Mouse (Mus musculus) lung, postnatal 0 days (tissue): ENCODE measurements around the gene Nme7.

Experiments
- CTCF ChIP-seq: IDR thresholded peaks from 2 replicates; pipeline ENCODE4 v1.5.1; 2016; ENCODE audit warnings: antibody characterized with exemption, mild to moderate bottlenecking
- EP300 ChIP-seq: IDR thresholded peaks from 2 replicates; pipeline ENCODE4 v1.6.1; 2016; ENCODE audit warnings: antibody characterized with exemption, mild to moderate bottlenecking, control low read depth

DNA sequence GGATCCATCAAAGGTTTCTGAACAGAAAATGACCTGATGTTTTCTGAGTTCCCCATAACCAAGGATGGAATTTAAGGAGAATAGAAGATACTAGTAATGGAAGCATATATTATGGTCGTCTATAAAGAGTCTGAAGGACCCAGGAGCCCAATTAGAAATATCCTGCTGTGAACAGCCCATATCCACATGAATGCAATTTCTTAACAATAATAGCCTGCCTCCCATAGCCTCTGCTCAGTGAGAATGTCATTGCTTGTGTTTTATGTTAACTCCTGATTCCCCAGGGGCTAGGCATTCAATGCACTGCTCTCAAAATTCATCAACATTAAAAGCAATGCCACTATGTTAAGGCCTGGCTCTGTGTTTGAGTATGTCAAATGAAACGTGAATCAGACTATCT is 104.7 kb downstream of the Nme7 start:
- TF ChIP-seq CTCF (no peak), EP300 (no peak)
